Mouse (Mus musculus) lung, adult 2 months (tissue): Measurements from ENCODE around the gene Rab44. TPM values are rescaled to one million over a fixed set of nuclear protein-coding genes. Genes with fewer than 3 reads are reported as not detected.

Experiments
- DNase-seq: peaks from one replicate; pipeline ENCODE4 v3.0.0; 2022
- H3K4me1 ChIP-seq: fragments of 200-500 bp; 2 replicates; pipeline ENCODE4 v1.6.1; 2011; ENCODE audit warnings: low read length; ENCODE audit not compliant: control insufficient read depth, insufficient read depth
- H3K4me3 ChIP-seq: fragments of 200-500 bp; replicated peaks from 2 replicates; pipeline ENCODE3; 2011; ENCODE audit warnings: low read depth, mild to moderate bottlenecking, control low read depth, low read length; ENCODE audit errors: extremely low read depth
- CTCF ChIP-seq: fragments of 200-500 bp; IDR thresholded peaks from 2 replicates; pipeline ENCODE4 v1.5.1; 2011; ENCODE audit warnings: mild to moderate bottlenecking, low read length, control low read depth; ENCODE audit not compliant: insufficient read depth
- POLR2A ChIP-seq: fragments of 200-500 bp; IDR thresholded peaks from 2 replicates; pipeline ENCODE4 v1.6.1; 2011; ENCODE audit warnings: low read depth, mild to moderate bottlenecking, control low read depth, low read length, borderline replicate concordance; ENCODE audit errors: extremely low read depth
- WGBS: fragments of 180-500 bp; shearing (Covaris S2); methylation state at CpG from one replicate; pipeline ENCODE4 v1.1.7; 2018; 5-methylcytosine and 5-hydroxymethylcytosine counted together
- polyA plus RNA-seq: library from polyadenylated mRNA; depleted of rRNA; stranded (reverse); fragments of >200 nt; gene quantifications from 2 replicates; pipeline ENCODE4 v1.2.3, GENCODE M21; 2012

The Rab44 gene
- polyA plus RNA-seq, 1 experiment = 13.0 TPM

- no peak for TF ChIP-seq POLR2A
- no peak for TF ChIP-seq CTCF
- 17% methylated on average over 10 of the region's 10 CpGs for WGBS
- H3K4me3 ChIP-seq = peak overlapping the region; percentile 18
- DNase-seq = no peak
- H3K4me1 ChIP-seq = no peaks in the 10 kb centered on the region
These were observed 58.1 kb downstream of the Rab44 start for GRCm38 (mm10) chr17:29172062-29172461.

GRCm38 (mm10) chr17:29173165-29173564 lies 59.2 kb downstream of the Rab44 start:
- no peak for DNase-seq
- TF ChIP-seq POLR2A = no peak
- no peak for TF ChIP-seq CTCF
- no peaks in the 10 kb centered on the region for H3K4me1 ChIP-seq
- WGBS = 71% methylated on average over 8 of the region's 8 CpGs
- no peak overlapping the region for H3K4me3 ChIP-seq

GRCm38 (mm10) chr17:29175693-29176092 lies 61.7 kb downstream of the Rab44 start:
- Histone ChIP-seq H3K4me3 (no peak overlapping the region), H3K4me1 (peaks cover 2% of the 10 kb centered on the region; the same call in 1 of the 2 replicates)
- WGBS = 54% methylated on average over 3 of the region's 3 CpGs
- no peak for DNase-seq
- no peak for TF ChIP-seq POLR2A
- TF ChIP-seq CTCF = no peak

GRCm38 (mm10) chr17:29176391-29177267 lies 62.7 kb downstream of the Rab44 start:
- Histone ChIP-seq H3K4me3 (no peak overlapping the region), H3K4me1 (peaks cover 2% of the 10 kb centered on the region; the same call in 1 of the 2 replicates)
- 32% methylated on average over 9 of the region's 9 CpGs for WGBS
- TF ChIP-seq CTCF (peak; percentile 68), POLR2A (no peak)
- DNase-seq = peak; percentile 56

GRCm38 (mm10) chr17:29178503-29179059 lies 64.6 kb downstream of the Rab44 start:
- 84% methylated on average over 9 of the region's 9 CpGs for WGBS
- Histone ChIP-seq H3K4me3 (no peak overlapping the region), H3K4me1 (peaks cover 2% of the 10 kb centered on the region; the same call in 1 of the 2 replicates)
- TF ChIP-seq POLR2A (no peak), CTCF (no peak)
- DNase-seq = no peak

- no peak overlapping the region for H3K4me3 ChIP-seq
- DNase-seq = no peak
- TF ChIP-seq CTCF = no peak
- no peak for TF ChIP-seq POLR2A
- 75% methylated on average over 6 of the region's 6 CpGs for WGBS
- H3K4me1 ChIP-seq = peaks cover 2% of the 10 kb centered on the region; the same call in 1 of the 2 replicates
These were observed 66.0 kb downstream of the Rab44 start for GRCm38 (mm10) chr17:29179917-29180316.

GRCm38 (mm10) chr17:29180406-29181127 lies 66.6 kb downstream of the Rab44 start:
- no peak for TF ChIP-seq CTCF
- TF ChIP-seq POLR2A = no peak
- H3K4me1 ChIP-seq = peaks cover 2% of the 10 kb centered on the region; the same call in 1 of the 2 replicates
- no peak for DNase-seq
- 36% methylated on average over 4 of the region's 4 CpGs for WGBS
- no peak overlapping the region for H3K4me3 ChIP-seq

GRCm38 (mm10) chr17:29181751-29182150 lies 67.8 kb downstream of the Rab44 start:
- no peak overlapping the region for H3K4me3 ChIP-seq
- TF ChIP-seq CTCF (no peak), POLR2A (no peak)
- DNase-seq = no peak
- H3K4me1 ChIP-seq = peaks cover 2% of the 10 kb centered on the region; the same call in 1 of the 2 replicates
- 85% methylated on average over 5 of the region's 5 CpGs for WGBS

- no peak for TF ChIP-seq CTCF
- TF ChIP-seq POLR2A = no peak
- Histone ChIP-seq H3K4me1 (peaks cover 2% of the 10 kb centered on the region; the same call in 1 of the 2 replicates), H3K4me3 (no peak overlapping the region)
- DNase-seq = no peak
- WGBS = 74% methylated on average over 11 of the region's 11 CpGs
These were observed 69.2 kb downstream of the Rab44 start for GRCm38 (mm10) chr17:29183162-29183561.
